Mouse (Mus musculus) embryo, embryonic 9.5 days (tissue): ENCODE measurements around the gene Cmtm2a.
A peak's percentile ranks its signal among the peaks of the same experiment; 100 is the strongest.
"Not testable (repeated sequence)": the region's sequence is repeated elsewhere in the genome, so short reads cannot be mapped to it uniquely, and the experiment has no call there.

Experiments
- DNase-seq: peaks from one replicate; pipeline ENCODE4 v3.0.0-alpha.2; 2017; ENCODE audit errors: extremely low spot score

Gene Cmtm2a

DNA sequence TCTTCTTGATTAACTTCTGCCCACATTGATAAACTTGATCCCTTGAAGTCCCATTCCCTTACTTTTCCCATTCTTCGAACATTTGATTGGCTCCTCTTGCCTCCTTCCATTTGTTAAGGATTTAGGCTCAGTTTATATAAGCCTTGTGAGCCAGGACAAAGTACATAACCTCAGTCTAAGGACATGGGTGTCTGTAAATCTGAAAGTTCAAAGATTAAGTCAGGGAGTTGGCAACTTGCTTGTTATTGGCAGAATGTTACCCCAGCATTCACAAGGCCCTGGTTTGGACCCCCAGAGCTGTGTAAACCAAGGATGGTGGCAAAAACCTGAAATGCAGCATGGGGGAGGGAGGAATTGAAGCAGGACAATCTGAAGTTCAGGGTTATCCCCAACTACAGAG lies 1.4 kb upstream of the Cmtm2a start:
- no peak for DNase-seq

DNA sequence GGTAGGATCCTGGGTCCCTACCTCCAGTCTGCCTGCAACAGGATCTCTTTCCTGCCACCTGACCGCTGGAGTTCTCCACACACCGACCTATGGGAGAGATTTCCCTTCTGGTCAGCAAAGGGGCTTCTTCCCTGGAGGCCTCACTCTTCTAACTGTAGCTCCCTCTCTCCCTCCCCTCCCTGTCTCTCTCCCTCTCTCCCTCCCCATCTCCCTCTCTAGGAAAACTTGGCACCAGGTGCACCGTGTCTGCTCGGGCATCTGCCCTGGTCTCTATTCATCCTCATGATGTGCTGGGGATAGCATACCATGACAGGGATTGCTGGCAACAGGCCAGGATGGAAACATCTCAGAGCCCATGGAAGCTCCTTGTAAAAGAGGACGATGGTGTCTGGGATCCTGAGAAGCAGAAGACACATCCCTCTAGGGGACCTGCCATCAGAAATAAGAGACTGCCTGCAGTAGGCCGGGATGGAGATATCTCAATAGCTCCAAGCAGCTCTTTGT lies 24.0 kb downstream of the Cmtm2a start:
- no peak for DNase-seq

DNA sequence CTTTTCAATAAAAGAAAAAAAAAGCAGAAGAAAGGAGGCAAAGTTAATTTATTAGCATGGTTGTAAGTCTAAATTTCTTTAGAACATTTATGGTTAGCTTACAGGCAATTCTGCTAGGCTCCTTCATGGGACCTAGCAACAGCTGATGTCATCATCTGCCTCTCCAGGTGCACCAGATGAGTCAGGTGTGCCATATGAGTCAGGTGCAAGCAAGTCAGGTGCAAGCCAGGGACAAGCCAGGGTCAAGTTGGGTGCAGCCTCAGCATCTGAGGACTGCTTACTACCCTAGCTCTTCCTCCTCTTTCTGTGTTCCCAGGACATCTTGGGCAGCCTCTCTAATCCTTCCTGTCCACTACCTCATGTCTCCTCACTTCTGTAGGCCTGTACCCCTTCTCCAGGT lies 24.6 kb downstream of the Cmtm2a start:
- DNase-seq = no peak

DNA sequence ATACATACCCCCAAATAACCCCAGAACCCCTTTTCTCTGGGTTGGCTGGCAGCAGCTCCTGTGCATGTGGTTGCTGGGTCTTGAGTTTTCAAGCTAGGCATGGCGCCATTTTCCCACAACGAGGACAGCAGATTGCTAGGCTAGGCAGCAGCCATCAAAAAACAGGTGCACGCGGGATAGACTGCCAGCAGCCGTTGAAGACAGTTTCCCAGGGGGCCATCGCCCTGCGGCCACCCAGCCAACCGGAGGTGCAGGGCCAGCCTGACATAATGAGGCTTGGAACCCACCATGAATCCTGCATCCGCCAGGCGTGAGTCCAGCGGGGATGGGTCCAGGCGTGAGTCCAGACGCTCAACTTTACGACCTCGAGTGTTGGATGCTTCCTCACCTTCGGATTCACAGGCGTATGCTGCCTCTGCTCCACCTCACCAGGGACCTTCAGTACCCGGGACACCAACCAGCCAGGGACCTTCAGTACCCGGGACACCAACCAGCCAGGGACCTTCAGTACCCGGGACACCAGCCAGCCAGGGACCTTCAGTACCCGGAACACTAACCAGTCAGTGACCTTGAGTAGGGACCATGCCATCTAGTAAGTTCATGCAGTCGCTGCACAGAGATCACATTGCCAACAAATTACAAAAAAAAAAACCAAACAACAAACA lies 28.6 kb downstream of the Cmtm2a start:
- not testable (repeated sequence) for DNase-seq

DNA sequence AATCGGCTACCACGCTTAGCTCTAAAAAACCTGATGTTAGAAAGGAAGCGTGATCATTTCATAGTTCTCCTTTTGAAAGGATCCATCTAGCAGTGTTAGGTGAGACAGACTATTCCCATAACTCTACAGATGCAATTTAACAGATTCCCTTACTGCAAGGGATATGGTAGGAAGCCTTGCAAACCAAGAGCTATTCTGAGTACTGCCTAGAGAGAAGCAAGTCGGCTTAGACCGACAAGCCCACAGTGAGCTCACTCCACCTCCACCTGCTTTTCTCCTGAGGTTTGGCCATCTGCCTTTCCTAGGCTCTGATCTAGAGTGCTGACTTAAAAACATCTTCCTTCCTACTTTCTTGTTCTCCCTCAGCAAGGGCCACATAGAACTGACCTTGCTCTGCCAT lies 31.2 kb downstream of the Cmtm2a start:
- DNase-seq = not testable (repeated sequence)

DNA sequence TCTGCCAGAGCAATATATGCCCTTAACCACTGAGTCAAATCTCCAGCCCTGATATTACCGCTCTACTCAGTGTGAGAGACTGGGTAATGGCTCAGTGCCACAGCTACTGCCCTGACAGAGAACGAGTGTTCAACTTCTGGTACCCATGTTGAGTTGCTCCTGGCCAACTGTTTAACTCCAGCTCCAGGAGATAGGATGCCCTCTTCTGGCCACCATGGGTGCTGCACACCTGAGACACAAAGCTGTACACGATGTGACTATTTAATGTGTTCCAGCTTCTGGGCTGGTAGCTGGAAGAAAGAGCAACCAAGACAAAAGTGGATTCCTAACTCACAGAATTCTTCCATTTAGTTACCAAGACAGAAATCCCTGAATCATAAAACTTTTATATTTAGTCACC lies 40.0 kb downstream of the Cmtm2a start:
- peak; percentile 9 for DNase-seq

DNA sequence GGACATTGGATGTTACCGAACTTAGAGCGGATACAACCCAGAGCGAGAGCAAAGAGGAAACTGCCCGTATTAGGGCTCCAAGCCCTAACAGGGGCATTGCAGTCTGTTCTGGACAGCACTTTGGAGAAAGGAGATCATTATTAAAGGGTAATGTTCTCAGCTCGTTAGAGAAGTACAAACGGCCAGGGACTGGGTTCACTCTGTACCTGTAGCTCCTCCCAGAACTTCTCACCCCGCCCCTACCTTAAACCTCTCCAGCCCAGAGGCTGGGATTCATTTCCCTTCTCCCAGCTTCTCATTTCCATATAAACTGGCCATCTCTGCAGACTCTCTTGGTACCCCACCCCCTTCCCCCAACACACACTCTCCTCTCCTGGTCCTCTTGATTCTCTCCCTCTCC lies 41.5 kb downstream of the Cmtm2a start:
- DNase-seq = peak; percentile 28

DNA sequence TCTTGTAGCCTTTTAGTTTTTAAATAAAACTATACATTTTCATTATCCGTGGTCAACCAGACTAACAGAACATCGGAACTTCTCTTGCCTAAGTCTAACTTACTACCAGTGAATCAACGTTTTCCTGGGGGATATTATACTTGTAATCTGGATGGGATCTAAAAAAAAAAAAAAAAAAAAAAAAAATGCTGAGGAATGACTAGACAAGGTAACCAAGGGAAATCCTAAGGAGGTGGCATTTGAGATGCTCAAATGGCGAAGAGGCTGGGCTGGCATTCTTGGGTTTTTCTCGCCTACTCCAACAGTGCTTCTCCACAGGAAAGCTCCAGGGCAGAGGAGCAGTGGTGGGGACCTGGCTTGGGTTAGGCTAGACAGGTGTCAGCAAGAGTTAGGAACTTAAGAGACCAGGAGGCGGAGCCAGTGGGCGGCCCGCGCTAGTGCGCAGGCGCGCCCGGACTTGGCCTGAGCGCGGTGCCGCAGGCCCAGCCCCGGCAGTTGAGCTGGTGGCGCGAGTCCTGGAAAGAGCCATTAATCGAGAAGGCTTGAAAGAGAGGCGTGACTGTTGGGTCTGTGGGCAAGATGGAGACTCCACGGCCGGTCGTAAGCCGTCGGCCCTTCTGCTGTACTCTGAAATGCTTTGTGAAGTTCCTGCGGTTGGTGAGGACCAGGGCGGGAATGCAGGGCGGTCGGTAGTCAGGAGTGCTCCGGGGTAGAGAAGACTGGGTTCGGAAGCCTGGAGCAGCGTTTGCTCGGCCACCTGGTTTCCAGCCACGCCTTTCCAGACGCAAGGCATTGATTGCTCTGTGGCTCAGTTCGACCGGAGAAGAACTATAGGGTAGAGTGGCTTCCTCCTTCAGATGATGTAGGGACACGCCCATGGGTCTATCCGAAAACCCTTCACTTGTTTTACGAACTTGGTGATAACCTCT lies 42.3 kb downstream of the Cmtm2a start, which contains the start of gene Cklf:
Gene Cklf (plus strand): TSS at position 423 of the 929 bp plus-strand sequence.
- peak; percentile 88 for DNase-seq

DNA sequence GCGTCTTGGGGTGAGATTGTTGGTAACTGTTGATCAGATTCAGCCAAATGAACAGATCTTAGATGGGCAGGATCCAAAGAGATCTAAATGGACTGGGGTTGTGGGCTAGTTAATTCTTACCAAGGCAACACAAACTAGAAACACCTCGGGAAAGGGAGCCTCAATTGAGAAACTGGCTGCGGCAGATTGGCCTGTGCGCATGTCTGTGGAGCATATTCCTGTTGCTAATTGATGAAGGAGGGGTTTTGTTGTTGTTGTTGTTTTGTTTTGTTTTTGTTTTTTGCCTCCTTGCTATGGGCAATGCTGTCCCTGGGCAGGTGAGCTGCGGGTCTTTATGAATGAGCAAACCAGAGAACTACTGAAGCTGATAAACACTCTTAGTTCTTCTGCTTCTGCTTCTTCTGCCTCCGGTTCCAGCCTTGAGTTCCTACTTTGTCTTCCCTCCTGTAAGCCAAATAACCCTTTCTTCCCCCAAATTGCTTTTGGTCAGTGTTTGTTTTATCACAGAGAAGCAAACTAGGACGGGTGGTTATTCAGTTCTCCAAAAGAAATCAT lies 43.5 kb downstream of the Cmtm2a start:
- no peak for DNase-seq

DNA sequence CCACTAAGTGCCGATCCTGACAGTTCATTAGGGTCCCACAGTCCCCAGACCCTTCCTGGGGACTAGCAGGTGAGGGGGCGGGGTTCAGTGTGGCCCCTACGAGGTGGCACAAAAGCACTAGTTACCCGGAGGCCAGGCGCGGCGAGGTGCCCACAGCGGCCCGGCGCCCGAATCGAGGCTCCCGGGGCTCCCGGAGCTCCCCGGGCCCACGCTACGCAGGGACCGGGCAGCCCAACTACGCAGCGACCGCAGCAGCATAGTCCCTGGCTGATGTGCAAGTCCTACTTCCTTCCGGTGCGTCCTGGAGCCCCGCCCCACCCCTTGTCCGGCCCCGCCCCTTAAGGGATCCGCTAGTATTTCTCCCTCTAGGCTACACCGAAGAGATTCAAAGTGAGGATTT lies 44.7 kb downstream of the Cmtm2a start, which contains the start of gene Tk2:
Gene Tk2 (minus strand): TSS at position 283 of the 400 bp plus-strand sequence.
- DNase-seq = peak; percentile 84

DNA sequence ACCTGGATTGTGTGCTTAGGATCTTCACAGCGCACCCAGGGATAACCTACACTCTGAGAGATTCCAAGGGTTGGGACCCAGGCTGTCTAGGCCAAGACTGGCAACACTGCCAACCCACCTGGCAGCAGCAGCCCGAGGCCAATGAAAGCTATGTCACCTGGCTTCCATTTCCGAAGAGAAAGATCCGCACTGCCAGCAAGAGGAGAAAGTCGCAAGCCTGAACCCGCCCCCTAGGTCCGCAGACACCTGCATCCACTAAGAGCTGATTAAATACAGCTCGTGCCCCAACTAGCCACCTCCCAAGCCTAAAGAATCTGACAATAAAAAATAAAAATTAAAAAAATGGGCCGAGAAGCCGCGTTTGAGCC lies 45.1 kb downstream of the Cmtm2a start:
- no peak for DNase-seq

DNA sequence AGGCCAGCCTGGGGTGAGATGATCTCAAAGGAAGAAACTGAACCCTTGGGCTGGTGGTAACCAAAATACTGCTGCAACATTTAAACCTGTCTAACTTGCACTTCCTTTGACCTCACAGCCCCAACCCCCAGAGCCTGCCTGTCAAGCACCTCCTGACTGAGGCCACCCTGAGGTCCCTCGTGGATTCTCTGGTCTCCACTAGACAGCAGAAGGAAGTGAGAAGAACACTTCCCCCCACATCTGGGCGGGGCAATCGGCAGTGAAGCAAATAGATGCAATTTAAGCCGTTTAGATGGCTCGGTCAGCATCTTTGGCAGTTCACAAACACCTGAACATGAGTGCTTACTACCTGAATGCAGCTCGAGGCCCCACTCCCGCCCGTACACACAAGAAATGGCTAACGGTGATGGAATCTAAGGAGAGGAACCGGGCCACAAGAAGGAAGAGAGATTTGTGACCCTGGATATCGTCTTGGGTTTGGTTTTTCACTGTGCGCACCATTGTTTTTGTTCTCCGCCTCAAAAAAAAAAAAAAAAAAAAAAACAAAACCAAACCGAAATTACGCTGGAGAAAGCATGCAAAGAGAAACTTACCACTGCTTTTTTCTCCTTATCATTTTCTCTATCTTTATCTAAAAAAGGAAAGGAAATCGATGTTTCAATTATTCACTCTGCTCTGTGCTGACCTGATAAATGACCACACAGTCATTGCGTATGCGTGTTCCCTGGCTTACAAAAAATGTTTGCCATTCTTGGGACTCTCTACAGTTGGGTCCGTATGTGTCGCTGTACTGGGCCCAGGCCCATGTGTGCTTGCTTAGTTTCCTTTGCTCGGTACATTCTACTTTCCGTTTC lies 45.7 kb downstream of the Cmtm2a start:
- no peak for DNase-seq

DNA sequence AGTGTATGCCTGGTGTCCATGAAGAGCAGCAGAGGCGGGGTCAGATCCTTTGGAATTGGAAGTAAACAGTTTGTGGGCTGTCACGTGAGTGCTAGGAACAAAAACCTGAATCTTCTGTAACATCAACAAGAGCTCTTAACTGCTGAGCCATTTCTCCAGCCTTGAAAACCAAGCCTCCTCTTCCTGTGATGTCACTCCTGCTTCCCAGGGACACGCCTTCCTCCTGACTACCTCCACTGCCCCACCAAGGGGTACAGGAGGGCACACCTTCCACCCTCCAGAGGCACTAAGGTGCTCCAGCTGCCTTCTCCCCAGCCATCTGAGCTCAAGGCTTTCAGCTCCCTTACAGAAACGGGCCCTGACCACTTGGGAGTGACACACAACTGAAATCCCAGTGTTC lies 46.4 kb downstream of the Cmtm2a start:
- no peak for DNase-seq

DNA sequence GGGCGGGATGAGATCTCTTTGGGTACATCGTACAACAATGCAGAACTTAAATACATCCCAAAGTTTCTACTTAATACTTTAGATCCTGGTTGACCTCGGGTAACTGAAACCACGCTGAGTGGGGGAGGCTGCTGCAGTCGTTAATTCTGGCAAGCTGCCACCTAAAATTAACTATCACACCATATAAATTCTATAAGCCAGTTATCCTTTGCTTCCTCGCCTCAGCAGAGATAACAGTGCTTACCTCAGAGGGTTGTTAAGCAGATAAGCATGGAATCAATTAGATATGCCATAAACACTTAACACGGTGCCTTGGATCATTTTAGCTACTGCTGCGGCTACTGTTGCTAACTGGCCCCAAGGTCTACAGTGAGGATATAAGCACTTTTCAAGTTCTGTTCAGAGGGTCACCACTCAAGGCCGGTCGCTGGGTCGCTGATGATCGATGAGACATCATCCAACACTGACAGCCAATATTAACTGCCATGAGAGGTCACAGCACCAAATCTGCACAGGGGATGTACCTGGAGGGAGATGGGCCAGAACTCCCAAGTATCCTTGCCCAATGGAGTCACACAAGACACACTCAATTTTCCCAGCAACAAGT lies 50.8 kb downstream of the Cmtm2a start:
- no peak for DNase-seq

DNA sequence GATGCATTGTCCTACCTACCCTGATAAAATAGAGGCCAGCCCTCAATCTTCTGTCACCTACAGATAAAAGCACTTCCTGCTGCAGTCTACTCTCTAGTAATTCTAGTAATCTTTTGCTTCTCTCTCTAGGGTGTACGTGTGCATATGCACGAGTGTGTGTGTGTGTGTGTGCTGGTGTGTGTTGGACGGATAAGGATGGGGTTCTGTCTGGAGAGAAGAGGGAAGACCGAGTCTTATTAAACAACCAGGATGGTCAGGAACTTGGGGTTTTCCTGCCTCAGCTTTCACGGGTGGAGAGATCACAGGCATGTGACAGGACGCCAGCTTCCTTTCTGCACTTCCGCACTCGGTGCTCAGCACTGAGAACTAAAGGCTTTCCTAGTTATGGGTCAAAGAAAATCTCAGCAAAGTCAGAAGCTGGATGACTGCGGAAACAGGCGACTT lies 53.5 kb downstream of the Cmtm2a start:
- no peak for DNase-seq

DNA sequence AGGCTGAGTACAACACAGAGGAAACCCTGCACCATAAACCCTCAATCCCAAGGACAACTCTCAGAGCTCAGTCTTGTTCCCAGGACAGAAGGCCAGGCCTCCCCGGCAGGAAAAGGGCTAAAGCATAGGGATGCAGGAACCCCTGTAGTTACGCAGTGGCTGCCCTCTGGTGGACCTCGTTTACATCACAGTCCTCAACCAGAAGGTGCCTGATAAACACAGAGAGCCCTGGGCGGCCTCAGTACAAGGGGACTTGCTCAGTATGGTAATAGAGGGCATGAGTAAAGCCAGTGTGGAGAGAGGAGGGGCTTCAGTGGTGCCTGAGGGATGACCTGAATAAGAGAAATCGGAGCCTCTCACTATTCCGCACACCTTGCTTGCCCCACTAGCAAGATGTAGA lies 58.4 kb downstream of the Cmtm2a start:
- no peak for DNase-seq

DNA sequence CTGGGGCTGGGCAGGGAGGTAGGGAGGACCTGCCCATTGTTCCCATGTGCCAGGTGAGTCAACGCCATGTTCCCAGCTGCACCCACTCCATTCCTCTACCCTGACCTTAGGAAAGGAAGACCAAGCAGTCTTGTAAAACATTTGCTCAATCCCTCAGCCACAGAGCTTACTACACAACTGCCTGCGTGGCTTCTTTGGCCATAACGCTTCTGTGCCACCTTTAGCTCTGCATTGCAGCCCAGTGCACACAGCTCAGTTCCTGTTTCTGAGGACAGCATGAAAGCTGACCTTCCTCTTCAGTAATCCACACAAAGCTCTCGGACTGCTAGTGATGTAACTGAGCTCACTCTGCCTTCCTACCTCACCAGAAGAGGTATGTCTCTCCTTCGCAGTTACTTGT lies 60.1 kb downstream of the Cmtm2a start:
- DNase-seq = no peak

DNA sequence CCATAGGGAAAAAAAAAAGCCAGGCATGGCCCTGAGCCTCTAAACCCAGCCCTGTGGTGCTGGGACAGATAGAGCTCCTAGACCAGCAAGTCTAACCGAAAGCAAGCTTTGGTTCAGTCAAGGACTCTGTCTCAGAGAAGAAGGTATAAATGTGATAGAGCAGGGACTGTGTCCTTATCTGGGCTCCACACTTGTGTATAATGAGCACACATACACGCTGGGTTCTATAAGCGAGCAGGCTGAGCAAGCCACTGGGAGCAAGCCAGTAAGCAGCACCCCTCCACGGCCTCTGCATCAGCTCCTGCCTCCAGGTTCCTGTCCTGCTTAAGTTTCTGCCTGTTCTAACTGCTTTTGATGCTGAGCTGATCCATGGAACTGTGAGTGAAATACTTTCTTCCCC lies 60.9 kb downstream of the Cmtm2a start:
- no peak for DNase-seq
